Mouse (Mus musculus): ENCODE results near the gene Ccdc87.

GRCm38 (mm10) chr19:4793281-4793830 lies 45.8 kb upstream of the Ccdc87 start:
- TF ChIP-seq EP300 (IDR thresholded peaks at IDR 0.05; ENCODE audit: low read depth) (no peak), CTCF (IDR thresholded peaks at IDR 0.05; ENCODE audit: low read depth) (no peak)

Data from liver, postnatal 0 days (tissue).